Mouse (Mus musculus) bone marrow macrophage, adult 2 months (primary cell): ENCODE data around the gene Tppp3.

Experiments
- CTCF ChIP-seq: IDR thresholded peaks from 2 replicates; pipeline ENCODE4 v1.5.1; 2012; ENCODE audit warnings: low read depth, mild to moderate bottlenecking, low read length, moderate library complexity
- POLR2A ChIP-seq: IDR thresholded peaks from 2 replicates; pipeline ENCODE4 v1.6.1; 2012; ENCODE audit warnings: mild to moderate bottlenecking, low read depth, low read length, borderline replicate concordance

DNA sequence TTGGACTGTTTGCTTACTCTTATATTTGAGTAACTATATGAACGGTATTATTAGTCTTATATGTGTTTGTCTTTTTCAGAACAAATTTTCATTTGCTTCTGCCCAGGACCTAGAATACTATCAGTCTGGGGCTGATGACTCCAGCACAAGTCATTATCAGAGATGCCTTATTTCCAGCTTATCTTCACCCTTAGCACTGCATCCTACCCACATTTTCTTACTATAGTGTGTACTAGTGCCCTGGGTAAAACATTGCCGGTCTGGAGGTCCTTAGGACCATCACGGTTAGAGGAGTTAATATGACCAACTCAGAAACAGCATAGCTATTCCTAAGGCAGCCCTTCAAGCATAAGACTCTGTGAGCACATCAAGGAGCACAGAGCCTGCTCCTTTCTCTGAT, 23.1 kb downstream of the Tppp3 start:
- TF ChIP-seq CTCF: no peak
- TF ChIP-seq POLR2A: no peak
